Mouse (Mus musculus) midbrain, embryonic 16.5 days (tissue): ENCODE results near the gene Plxnc1. TPM values are rescaled to one million over a fixed set of nuclear protein-coding genes. Genes with fewer than 3 reads are reported as not detected.

Source experiments
- ATAC-seq: fragments of 200-750 bp; cut with Nextera tagmentation; 2 replicates; pipeline ENCODE4 v1.8.0; 2017; ENCODE audit warnings: moderate TSS enrichment
- H3K27ac ChIP-seq: fragments of 300-500 bp; sonication (generic); 2 replicates; pipeline ENCODE4 v1.5.1; 2014; ENCODE audit warnings: mild to moderate bottlenecking, low read length, mixed read lengths
- H3K27me3 ChIP-seq: fragments of 300-500 bp; sonication (generic); 2 replicates; pipeline ENCODE4 v1.6.1; 2014; ENCODE audit warnings: low read depth, low read length, mixed read lengths; ENCODE audit not compliant: control insufficient read depth, insufficient read depth
- H3K36me3 ChIP-seq: fragments of 300-500 bp; sonication (generic); 2 replicates; pipeline ENCODE4 v1.6.1; 2014; ENCODE audit warnings: mild to moderate bottlenecking, low read length, moderate library complexity, mixed read lengths; ENCODE audit not compliant: control insufficient read depth, insufficient read depth
- H3K4me1 ChIP-seq: fragments of 300-500 bp; sonication (generic); 2 replicates; pipeline ENCODE4 v1.6.1; 2014; ENCODE audit warnings: mild to moderate bottlenecking, low read length, mixed read lengths; ENCODE audit not compliant: control insufficient read depth, insufficient read depth
- H3K4me2 ChIP-seq: fragments of 300-500 bp; sonication (generic); 2 replicates; pipeline ENCODE4 v1.6.1; 2014; ENCODE audit warnings: mild to moderate bottlenecking, low read length, mixed read lengths
- H3K4me3 ChIP-seq: fragments of 300-500 bp; sonication (generic); 2 replicates; pipeline ENCODE4 v1.5.1; 2014; ENCODE audit warnings: low read depth, mild to moderate bottlenecking, low read length, moderate library complexity, mixed read lengths
- H3K9ac ChIP-seq: fragments of 300-500 bp; sonication (generic); 2 replicates; pipeline ENCODE4 v1.6.1; 2014; ENCODE audit warnings: low read depth, low read length, mixed read lengths
- H3K9me3 ChIP-seq: fragments of 300-500 bp; sonication (generic); replicated peaks from 2 replicates; pipeline ENCODE4 v1.6.1; 2014; ENCODE audit warnings: mild to moderate bottlenecking, low read length, mixed read lengths; ENCODE audit not compliant: control insufficient read depth, poor library complexity, severe bottlenecking
- WGBS: fragments of 180-500 bp; shearing (Covaris S2); extraction: QIAGEN DNeasy Blood & Tissue Kit; methylation state at CpG from one replicate; pipeline ENCODE4 v1.1.7; 2014; 5-methylcytosine and 5-hydroxymethylcytosine counted together
- polyA plus RNA-seq: library from polyadenylated mRNA; unstranded; fragments of >200 nt; fragmentation: Nextera tagmentation; extraction: Ambion mirVana; gene quantifications from 2 replicates; pipeline ENCODE4 v1.2.1, GENCODE M21; 2015

The Plxnc1 gene
- polyA plus RNA-seq, 1 experiment from 2014 or later = 14.6 TPM

- Histone ChIP-seq H3K9me3 (no peaks in the 10 kb centered on the region), H3K27ac (no peak overlapping the region), H3K9ac (no peak overlapping the region), H3K27me3 (no peaks in the 10 kb centered on the region), H3K4me1 (peaks cover 5% of the 10 kb centered on the region), H3K4me2 (no peak overlapping the region), H3K4me3 (no peak overlapping the region), H3K36me3 (peaks cover 10% of the 10 kb centered on the region)
- no peak for ATAC-seq
- WGBS = 94% methylated on average over 4 of the region's 4 CpGs
Measured at GRCm38 (mm10) chr10:94860870-94861269, 83.8 kb downstream of the Plxnc1 start.

GRCm38 (mm10) chr10:94858277-94859033 is 86.2 kb downstream of the Plxnc1 start:
- no peak for ATAC-seq
- peaks cover 8% of the 10 kb centered on the region for H3K36me3 ChIP-seq
- H3K9me3 ChIP-seq = no peaks in the 10 kb centered on the region
- no peak overlapping the region for H3K4me2 ChIP-seq
- H3K4me1 ChIP-seq = no peaks in the 10 kb centered on the region
- H3K4me3 ChIP-seq = no peak overlapping the region
- 89% methylated on average over 6 of the region's 6 CpGs for WGBS
- H3K9ac ChIP-seq = no peak overlapping the region
- no peak overlapping the region for H3K27ac ChIP-seq
- no peaks in the 10 kb centered on the region for H3K27me3 ChIP-seq

DNA sequence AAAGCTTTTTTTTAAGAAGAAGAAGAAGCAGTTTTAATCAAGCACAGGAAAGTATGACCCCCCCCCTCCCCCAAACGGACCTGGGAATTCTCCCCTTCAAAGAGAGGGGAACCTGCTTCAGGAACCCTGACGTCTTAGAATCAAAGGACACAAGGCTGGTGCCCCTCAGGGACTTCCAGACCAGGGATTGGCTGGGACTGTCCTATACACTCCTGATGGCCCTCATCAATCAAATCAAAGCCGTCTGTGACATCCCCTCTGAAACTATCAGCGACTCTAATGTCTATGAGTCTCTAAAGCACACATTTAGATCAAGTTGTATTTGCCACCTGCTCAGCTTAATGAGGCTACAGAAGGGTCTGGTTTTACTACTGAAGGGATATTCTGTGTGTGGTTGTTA is 94.1 kb downstream of the Plxnc1 start:
- H3K9me3 ChIP-seq = no peaks in the 10 kb centered on the region
- H3K27me3 ChIP-seq = no peaks in the 10 kb centered on the region
- H3K4me1 ChIP-seq = no peaks in the 10 kb centered on the region
- peaks cover 18% of the 10 kb centered on the region for H3K36me3 ChIP-seq
- no peak overlapping the region for H3K27ac ChIP-seq
- no peak for ATAC-seq
- no peak overlapping the region for H3K4me3 ChIP-seq
- 64% methylated on average over 4 of the region's 4 CpGs for WGBS
- no peak overlapping the region for H3K4me2 ChIP-seq
- no peak overlapping the region for H3K9ac ChIP-seq

GRCm38 (mm10) chr10:94849930-94850329 is 94.7 kb downstream of the Plxnc1 start:
- Histone ChIP-seq H3K27ac (no peak overlapping the region), H3K4me2 (no peak overlapping the region), H3K27me3 (no peaks in the 10 kb centered on the region), H3K9me3 (no peaks in the 10 kb centered on the region), H3K36me3 (peaks cover 16% of the 10 kb centered on the region), H3K4me3 (no peak overlapping the region), H3K9ac (no peak overlapping the region), H3K4me1 (no peaks in the 10 kb centered on the region)
- WGBS = 92% methylated on average over 9 of the region's 9 CpGs
- ATAC-seq = no peak

- Histone ChIP-seq H3K4me1 (no peaks in the 10 kb centered on the region), H3K36me3 (peaks cover 16% of the 10 kb centered on the region), H3K4me3 (no peak overlapping the region), H3K27me3 (no peaks in the 10 kb centered on the region), H3K9me3 (no peaks in the 10 kb centered on the region), H3K27ac (no peak overlapping the region), H3K9ac (no peak overlapping the region), H3K4me2 (no peak overlapping the region)
- no peak for ATAC-seq
- 90% methylated on average over 4 of the region's 4 CpGs for WGBS
Measured at GRCm38 (mm10) chr10:94849360-94849759, 95.3 kb downstream of the Plxnc1 start.

GRCm38 (mm10) chr10:94848344-94848743 is 96.3 kb downstream of the Plxnc1 start:
- H3K4me3 ChIP-seq = no peak overlapping the region
- no peak overlapping the region for H3K27ac ChIP-seq
- no peak for ATAC-seq
- 95% methylated on average over 6 of the region's 6 CpGs for WGBS
- no peak overlapping the region for H3K9ac ChIP-seq
- H3K4me2 ChIP-seq = no peak overlapping the region
- H3K4me1 ChIP-seq = no peaks in the 10 kb centered on the region
- H3K36me3 ChIP-seq = peaks cover 16% of the 10 kb centered on the region
- no peaks in the 10 kb centered on the region for H3K27me3 ChIP-seq
- no peaks in the 10 kb centered on the region for H3K9me3 ChIP-seq

DNA sequence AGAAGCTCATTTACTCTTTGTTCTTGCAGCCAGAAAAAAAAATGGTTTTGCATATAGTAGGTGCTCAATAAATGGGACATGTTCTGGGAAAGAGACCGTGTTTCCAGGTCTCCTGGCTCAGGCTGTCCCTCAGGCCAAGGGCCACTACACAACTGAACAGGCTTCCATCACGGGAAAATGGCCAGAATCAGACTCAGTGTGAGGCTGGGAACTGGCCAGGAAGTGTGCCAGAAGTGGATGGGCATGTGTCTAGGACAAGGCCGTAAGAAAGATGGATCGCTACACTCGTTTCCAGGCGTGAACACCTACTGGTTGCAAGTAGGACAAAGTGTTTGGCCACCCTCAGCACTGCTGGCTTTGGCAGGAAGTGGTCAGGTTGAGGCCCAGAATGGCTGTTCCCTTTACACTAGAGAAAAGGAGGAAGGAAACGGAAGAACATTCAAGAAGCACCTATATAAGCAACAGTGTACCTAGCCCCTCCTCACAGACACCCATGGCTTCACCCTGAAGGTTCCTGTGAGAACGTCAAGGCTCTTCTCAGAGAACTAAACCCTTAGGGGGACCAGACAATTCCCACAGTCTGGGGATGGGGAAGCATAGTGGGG is 98.0 kb downstream of the Plxnc1 start:
- H3K4me2 ChIP-seq = no peak overlapping the region
- no peaks in the 10 kb centered on the region for H3K4me1 ChIP-seq
- 87% methylated on average over 8 of the region's 8 CpGs for whole genome bisulfite sequencing
- no peak overlapping the region for H3K27ac ChIP-seq
- no peaks in the 10 kb centered on the region for H3K27me3 ChIP-seq
- H3K4me3 ChIP-seq = no peak overlapping the region
- H3K9me3 ChIP-seq = no peaks in the 10 kb centered on the region
- H3K36me3 ChIP-seq = peaks cover 18% of the 10 kb centered on the region
- ATAC-seq = no peak
- no peak overlapping the region for H3K9ac ChIP-seq

- Histone ChIP-seq H3K27me3 (no peaks in the 10 kb centered on the region), H3K9ac (no peak overlapping the region), H3K27ac (no peak overlapping the region), H3K4me3 (no peak overlapping the region), H3K4me1 (no peaks in the 10 kb centered on the region), H3K9me3 (no peaks in the 10 kb centered on the region), H3K4me2 (no peak overlapping the region), H3K36me3 (peaks cover 19% of the 10 kb centered on the region)
- WGBS = 86% methylated on average over 6 of the region's 6 CpGs
- no peak for ATAC-seq
Measured at GRCm38 (mm10) chr10:94844692-94845091, 99.9 kb downstream of the Plxnc1 start.

- no peak overlapping the region for H3K9ac ChIP-seq
- no peak overlapping the region for H3K4me3 ChIP-seq
- WGBS = 72% methylated on average over 9 of the region's 9 CpGs
- no peak for ATAC-seq
- H3K36me3 ChIP-seq = peaks cover 40% of the 10 kb centered on the region
- H3K9me3 ChIP-seq = no peaks in the 10 kb centered on the region
- H3K4me1 ChIP-seq = no peaks in the 10 kb centered on the region
- H3K4me2 ChIP-seq = no peak overlapping the region
- H3K27me3 ChIP-seq = no peaks in the 10 kb centered on the region
- H3K27ac ChIP-seq = no peak overlapping the region
Measured at GRCm38 (mm10) chr10:94835874-94836273, 108.8 kb downstream of the Plxnc1 start.
